Mouse (Mus musculus) lung, postnatal 0 days (tissue): ENCODE measurements at regions not wholly inside any gene's neighbourhood (a gene's known extent, or its start where the extent isn't known, plus 50 kb on each side); places are given as distances from the start of the nearest gene placed in this dataset.
A peak's percentile ranks its signal among the peaks of the same experiment; 100 is the strongest.

Source experiments
- ATAC-seq: fragments of 200-750 bp; cut with Nextera tagmentation; 2 replicates; pipeline ENCODE4 v1.8.0; 2017; ENCODE audit warnings: moderate library complexity
- DNase-seq: peaks from one replicate; pipeline ENCODE4 v3.0.0-alpha.2; 2016; ENCODE audit warnings: low spot score
- H3K27ac ChIP-seq: fragments of 300-500 bp; sonication (generic); 2 replicates; pipeline ENCODE4 v1.5.1; 2014; ENCODE audit warnings: antibody characterized with exemption, mild to moderate bottlenecking, low read length, mixed read lengths
- H3K27me3 ChIP-seq: fragments of 300-500 bp; sonication (generic); replicated peaks from 2 replicates; pipeline ENCODE4 v1.6.1; 2014; ENCODE audit warnings: low read length, mixed read lengths; ENCODE audit not compliant: insufficient read depth
- H3K36me3 ChIP-seq: fragments of 300-500 bp; sonication (generic); 2 replicates; pipeline ENCODE4 v1.6.1; 2014; ENCODE audit warnings: low read length, mixed read lengths; ENCODE audit not compliant: insufficient read depth
- H3K4me1 ChIP-seq: fragments of 300-500 bp; sonication (generic); 2 replicates; pipeline ENCODE4 v1.6.1; 2014; ENCODE audit warnings: antibody characterized with exemption, low read depth, low read length, mixed read lengths; ENCODE audit not compliant: insufficient read depth
- H3K4me2 ChIP-seq: fragments of 300-500 bp; sonication (generic); replicated peaks from 2 replicates; pipeline ENCODE4 v1.6.1; 2014; ENCODE audit warnings: low read depth, mild to moderate bottlenecking, low read length, moderate library complexity, mixed read lengths
- H3K4me3 ChIP-seq: fragments of 300-500 bp; sonication (generic); 2 replicates; pipeline ENCODE4 v1.5.1; 2014; ENCODE audit warnings: low read depth, low read length
- H3K9ac ChIP-seq: fragments of 300-500 bp; sonication (generic); replicated peaks from 2 replicates; pipeline ENCODE4 v1.6.1; 2014; ENCODE audit warnings: low read depth, mild to moderate bottlenecking
- H3K9me3 ChIP-seq: fragments of 300-500 bp; sonication (generic); 2 replicates; pipeline ENCODE4 v1.6.1; 2016; ENCODE audit warnings: low read length, mixed read lengths
- CTCF ChIP-seq: IDR thresholded peaks from 2 replicates; pipeline ENCODE4 v1.5.1; 2016; ENCODE audit warnings: antibody characterized with exemption, mild to moderate bottlenecking
- EP300 ChIP-seq: IDR thresholded peaks from 2 replicates; pipeline ENCODE4 v1.6.1; 2016; ENCODE audit warnings: antibody characterized with exemption, mild to moderate bottlenecking, control low read depth
- WGBS: fragments of 180-500 bp; shearing (Covaris S2); extraction: QIAGEN DNeasy Blood & Tissue Kit; methylation state at CpG from one replicate; pipeline ENCODE4 v1.1.7; 2014; 5-methylcytosine and 5-hydroxymethylcytosine counted together

DNA sequence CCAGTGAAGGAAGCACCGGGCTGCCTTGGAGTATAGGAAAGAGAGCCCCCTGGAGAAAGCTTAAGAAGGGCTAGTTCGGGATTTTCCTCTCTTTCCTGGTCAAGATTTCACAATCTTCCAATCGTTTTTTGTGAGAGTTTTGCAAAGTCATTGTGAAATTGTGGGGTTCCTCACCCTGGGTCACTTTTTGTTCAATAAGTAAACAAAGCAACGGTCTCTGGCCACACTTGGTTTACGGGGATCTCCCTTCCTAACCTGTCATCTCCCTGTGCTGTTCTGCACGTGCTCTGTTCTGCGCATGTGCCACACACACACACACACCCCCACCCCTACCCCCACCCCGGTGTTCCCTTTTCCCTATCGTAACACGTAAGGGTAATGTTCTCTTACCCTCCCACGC lies 233.4 kb upstream of the Noct start:
- H3K9ac ChIP-seq, result no peak overlapping the region
- H3K4me3 ChIP-seq, result no peak overlapping the region
- no peak for DNase-seq
- H3K27ac ChIP-seq, result no peak overlapping the region
- H3K36me3 ChIP-seq, result no peaks in the 10 kb centered on the region
- H3K9me3 ChIP-seq, result no peaks in the 10 kb centered on the region
- no peak overlapping the region for H3K4me2 ChIP-seq
- no peaks in the 10 kb centered on the region for H3K27me3 ChIP-seq
- 63% methylated on average over 11 of the region's 11 CpGs for WGBS
- TF ChIP-seq CTCF, result no peak
- no peaks in the 10 kb centered on the region for H3K4me1 ChIP-seq
- no peak for ATAC-seq

GRCm38 (mm10) chr3:50992581-50993313 lies 231.5 kb upstream of the Noct start:
- no peak overlapping the region for H3K4me2 ChIP-seq
- no peaks in the 10 kb centered on the region for H3K36me3 ChIP-seq
- DNase-seq (no peak), ATAC-seq (no peak)
- no peak overlapping the region for H3K9ac ChIP-seq
- no peaks in the 10 kb centered on the region for H3K4me1 ChIP-seq
- WGBS, result 48% methylated on average over 9 of the region's 9 CpGs
- no peak overlapping the region for H3K27ac ChIP-seq
- H3K4me3 ChIP-seq, result no peak overlapping the region
- no peaks in the 10 kb centered on the region for H3K9me3 ChIP-seq
- TF ChIP-seq CTCF, result no peak
- no peak for TF ChIP-seq EP300
- no peaks in the 10 kb centered on the region for H3K27me3 ChIP-seq

DNA sequence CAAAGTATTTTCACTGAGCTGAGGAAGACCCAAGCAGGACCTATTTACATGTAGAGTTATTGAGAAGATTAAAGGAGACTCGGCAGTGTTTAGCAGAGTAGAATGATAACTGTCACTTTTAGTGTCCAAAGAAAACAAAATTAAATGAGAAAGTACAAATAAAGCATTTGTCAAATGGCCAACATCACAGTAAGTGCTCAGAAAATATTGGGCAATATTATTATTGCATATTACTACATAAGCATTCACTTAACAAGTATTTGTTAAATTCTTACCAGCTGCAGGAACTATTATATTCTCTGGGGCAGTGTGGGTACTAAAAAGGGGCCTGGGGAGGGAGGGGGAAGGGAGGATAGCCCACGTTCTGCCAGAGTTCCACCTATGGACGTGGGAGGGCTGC lies 224.5 kb upstream of the Noct start:
- WGBS, result 41% methylated on average over 3 of the region's 3 CpGs
- H3K9me3 ChIP-seq, result no peaks in the 10 kb centered on the region

GRCm38 (mm10) chr3:51000938-51001337 lies 223.3 kb upstream of the Noct start:
- no peak overlapping the region for H3K9ac ChIP-seq
- WGBS, result 77% methylated on average over 7 of the region's 7 CpGs
- no peak overlapping the region for H3K4me2 ChIP-seq
- ATAC-seq (no peak), DNase-seq (peak; percentile 21)
- H3K4me1 ChIP-seq, result peaks cover 3% of the 10 kb centered on the region; the same call in 1 of the 2 replicates
- H3K27me3 ChIP-seq, result no peaks in the 10 kb centered on the region
- no peaks in the 10 kb centered on the region for H3K9me3 ChIP-seq
- no peaks in the 10 kb centered on the region for H3K36me3 ChIP-seq
- no peak overlapping the region for H3K4me3 ChIP-seq
- TF ChIP-seq CTCF (no peak), EP300 (no peak)
- no peak overlapping the region for H3K27ac ChIP-seq

More for the DNA sequence above, 224.5 kb upstream of the Noct start:
- ATAC-seq (peak; percentile 65), DNase-seq (peak; percentile 74)
- Histone ChIP-seq H3K4me2 (no peak overlapping the region), H3K9ac (no peak overlapping the region), H3K4me1 (peaks cover 3% of the 10 kb centered on the region; the same call in 1 of the 2 replicates), H3K4me3 (no peak overlapping the region), H3K27me3 (no peaks in the 10 kb centered on the region), H3K36me3 (no peaks in the 10 kb centered on the region), H3K27ac (no peak overlapping the region)
- TF ChIP-seq CTCF (no peak), EP300 (peak; percentile 52; the same call in 1 of the 2 replicates)

- TF ChIP-seq EP300 (no peak), CTCF (no peak)
- Histone ChIP-seq H3K4me1 (peaks cover 3% of the 10 kb centered on the region; the same call in 1 of the 2 replicates), H3K36me3 (no peaks in the 10 kb centered on the region), H3K27ac (no peak overlapping the region), H3K27me3 (no peaks in the 10 kb centered on the region), H3K4me3 (no peak overlapping the region), H3K9me3 (no peaks in the 10 kb centered on the region), H3K9ac (no peak overlapping the region), H3K4me2 (no peak overlapping the region)
- ATAC-seq (no peak), DNase-seq (no peak)
- 85% methylated on average over 6 of the region's 6 CpGs for WGBS
Observed at GRCm38 (mm10) chr3:51002662-51003061, 221.6 kb upstream of the Noct start.

DNA sequence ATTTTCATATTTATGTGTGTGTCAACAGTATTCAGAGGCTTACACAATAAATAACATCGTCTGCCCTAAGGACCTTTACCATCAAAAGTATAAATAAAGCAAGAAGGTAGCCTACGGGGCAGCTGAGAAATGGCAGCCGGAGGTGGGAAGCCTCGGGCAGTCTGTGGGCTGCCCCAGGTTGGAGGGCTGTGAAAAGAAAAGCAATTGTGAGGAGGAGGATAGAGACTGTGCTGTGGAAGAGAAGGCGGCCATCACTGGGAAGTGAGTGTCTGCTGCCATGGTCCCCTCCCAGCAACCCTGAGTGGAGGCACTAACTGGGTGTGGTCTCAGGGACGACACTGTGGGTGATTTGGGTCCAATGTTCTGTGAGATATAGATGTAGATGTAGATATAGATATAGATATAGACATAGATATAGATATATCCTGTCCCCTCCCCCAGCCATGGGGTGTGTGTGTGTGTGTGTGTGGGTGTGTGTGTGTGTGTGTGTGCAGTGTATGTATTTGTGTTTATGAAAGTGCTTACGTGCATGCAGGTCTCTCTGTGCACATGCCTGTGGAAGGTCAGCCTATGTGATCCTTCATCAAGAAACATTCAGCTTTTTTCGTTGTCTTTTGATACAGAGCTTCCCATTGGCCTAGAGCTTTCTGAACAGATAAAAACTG lies 220.6 kb upstream of the Noct start:
- Histone ChIP-seq H3K4me3 (no peak overlapping the region), H3K27ac (no peak overlapping the region), H3K9ac (no peak overlapping the region), H3K36me3 (no peaks in the 10 kb centered on the region), H3K4me2 (no peak overlapping the region), H3K9me3 (no peaks in the 10 kb centered on the region), H3K4me1 (peaks cover 3% of the 10 kb centered on the region; the same call in 1 of the 2 replicates), H3K27me3 (no peaks in the 10 kb centered on the region)
- DNase-seq (no peak), ATAC-seq (no peak)
- whole genome bisulfite sequencing, result 79% methylated on average over 8 of the region's 8 CpGs
- TF ChIP-seq EP300, result no peak
- no peak for TF ChIP-seq CTCF
